Mouse (Mus musculus) G1E (cell line): Measurements from ENCODE around the gene Eif5a2. TPM values are rescaled to one million over a fixed set of nuclear protein-coding genes. Genes with fewer than 3 reads are reported as not detected.

Source experiments
- ATAC-seq: 2 replicates; pipeline ENCODE4 v1.8.0; 2016; ENCODE audit warnings: mild to moderate bottlenecking; ENCODE audit not compliant: insufficient number of reproducible peaks, poor library complexity, low FRiP score, severe bottlenecking; ENCODE audit errors: extremely low read depth
- DNase-seq: peaks from one replicate; pipeline ENCODE4 v3.0.0; 2012; ENCODE audit warnings: low spot score
- H3K27me3 ChIP-seq: 2 replicates; pipeline ENCODE4 v1.6.1; 2012; ENCODE audit warnings: mild to moderate bottlenecking, low read length, inconsistent platforms; ENCODE audit not compliant: insufficient read depth
- H3K36me3 ChIP-seq: replicated peaks from 2 replicates; pipeline ENCODE3; 2012; ENCODE audit warnings: mild to moderate bottlenecking, inconsistent platforms
- H3K4me1 ChIP-seq: 2 replicates; pipeline ENCODE4 v1.6.1; 2012; ENCODE audit warnings: low read depth, low read length, inconsistent platforms, mixed read lengths; ENCODE audit not compliant: insufficient read depth
- H3K4me3 ChIP-seq: 2 replicates; pipeline ENCODE4 v1.5.1; 2012; ENCODE audit warnings: low read depth, mild to moderate bottlenecking, inconsistent platforms, low read length, moderate library complexity, mixed read lengths
- H3K9me3 ChIP-seq: replicated peaks from 2 replicates; pipeline ENCODE4 v1.6.1; 2012; ENCODE audit warnings: inconsistent platforms
- CTCF ChIP-seq: IDR thresholded peaks from 2 replicates; pipeline ENCODE4 v1.5.1; 2012; ENCODE audit warnings: low read depth, low read length, inconsistent platforms, mixed read lengths
- GATA1 ChIP-seq: IDR thresholded peaks from 2 replicates; pipeline ENCODE4 v1.6.1; 2012; ENCODE audit warnings: borderline replicate concordance, low read length, inconsistent platforms, mixed read lengths
- GATA2 ChIP-seq: IDR thresholded peaks from 2 replicates; pipeline ENCODE4 v1.6.1; 2012; ENCODE audit warnings: low read depth, low read length, inconsistent platforms, borderline replicate concordance
- POLR2AphosphoS5 ChIP-seq: IDR thresholded peaks from 2 replicates; pipeline ENCODE4 v1.6.1; 2012; ENCODE audit warnings: low read depth, low read length, inconsistent platforms; ENCODE audit not compliant: insufficient replicate concordance
- TAL1 ChIP-seq: conservative IDR thresholded peaks from 2 replicates; pipeline ENCODE4 v1.6.1; 2012; ENCODE audit warnings: low read depth, low read length, inconsistent platforms, mixed read lengths
- polyA plus RNA-seq: library from polyadenylated mRNA; stranded (reverse); fragments of >175 nt; gene quantifications from 2 replicates; pipeline ENCODE4 v1.2.3, GENCODE M21; 2012
- total RNA-seq, 2 experiments: library from RNA; stranded (forward) in 1 of 2; stranded (reverse) in 1 of 2; fragments of 200-1000 nt in 1 of 2; fragments of >200 nt in 1 of 2; fragmentation: Nextera tagmentation in 1 of 2; gene quantifications; 2 replicates each; pipeline ENCODE4 v1.2.3; 2014 to 2017

Gene Eif5a2
- total and polyA plus RNA-seq, 3 experiments: 2.2 to 56.1 (median 37.7) TPM

DNA sequence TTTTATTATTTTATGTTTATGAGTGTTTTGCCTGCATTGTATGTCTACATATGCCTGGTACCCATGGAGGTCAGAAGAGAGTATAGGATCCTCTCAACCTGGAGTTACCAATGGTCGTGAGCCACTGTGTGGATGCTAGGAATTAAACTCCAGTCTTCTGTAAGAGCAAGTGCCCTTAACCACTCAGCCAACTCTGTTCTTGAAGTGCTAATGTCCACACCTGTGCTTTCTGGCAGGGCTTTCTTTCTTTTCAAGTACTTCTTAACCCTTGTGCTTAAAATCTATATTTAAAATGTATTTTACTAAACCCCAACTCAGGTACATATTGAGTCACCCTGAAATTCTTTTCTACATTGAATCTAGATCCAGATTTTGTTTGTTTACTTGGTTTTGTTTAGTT lies 45.2 kb downstream of the Eif5a2 start:
- no peak for ATAC-seq
- Histone ChIP-seq H3K4me1 (no peaks in the 10 kb centered on the region; the same call in 1 of the 2 replicates), H3K4me3 (no peak overlapping the region), H3K9me3 (no peaks in the 10 kb centered on the region), H3K27me3 (peaks cover 12% of the 10 kb centered on the region), H3K36me3 (no peaks in the 10 kb centered on the region)
- no peak for TF ChIP-seq GATA1
- no peak for TF ChIP-seq GATA2
- TF ChIP-seq CTCF: no peak
- DNase-seq: no peak

GRCm38 (mm10) chr3:28827605-28828004 lies 46.5 kb downstream of the Eif5a2 start:
- no peaks in the 10 kb centered on the region for H3K36me3 ChIP-seq
- ATAC-seq (no peak), DNase-seq (no peak)
- H3K4me1 ChIP-seq: no peaks in the 10 kb centered on the region; the same call in 1 of the 2 replicates
- H3K9me3 ChIP-seq: no peaks in the 10 kb centered on the region
- no peak for TF ChIP-seq GATA2
- no peak for TF ChIP-seq GATA1
- TF ChIP-seq CTCF: no peak
- TF ChIP-seq TAL1: no peak
- TF ChIP-seq POLR2AphosphoS5: no peak
- peaks cover 12% of the 10 kb centered on the region for H3K27me3 ChIP-seq
- no peak overlapping the region for H3K4me3 ChIP-seq

GRCm38 (mm10) chr3:28829454-28829853 lies 48.4 kb downstream of the Eif5a2 start:
- Histone ChIP-seq H3K27me3 (peaks cover 7% of the 10 kb centered on the region), H3K4me3 (no peak overlapping the region), H3K9me3 (no peaks in the 10 kb centered on the region), H3K4me1 (no peaks in the 10 kb centered on the region; the same call in 1 of the 2 replicates), H3K36me3 (no peaks in the 10 kb centered on the region)
- TF ChIP-seq TAL1 (no peak), CTCF (no peak), GATA2 (no peak), POLR2AphosphoS5 (no peak), GATA1 (no peak)
- ATAC-seq (no peak), DNase-seq (no peak)

DNA sequence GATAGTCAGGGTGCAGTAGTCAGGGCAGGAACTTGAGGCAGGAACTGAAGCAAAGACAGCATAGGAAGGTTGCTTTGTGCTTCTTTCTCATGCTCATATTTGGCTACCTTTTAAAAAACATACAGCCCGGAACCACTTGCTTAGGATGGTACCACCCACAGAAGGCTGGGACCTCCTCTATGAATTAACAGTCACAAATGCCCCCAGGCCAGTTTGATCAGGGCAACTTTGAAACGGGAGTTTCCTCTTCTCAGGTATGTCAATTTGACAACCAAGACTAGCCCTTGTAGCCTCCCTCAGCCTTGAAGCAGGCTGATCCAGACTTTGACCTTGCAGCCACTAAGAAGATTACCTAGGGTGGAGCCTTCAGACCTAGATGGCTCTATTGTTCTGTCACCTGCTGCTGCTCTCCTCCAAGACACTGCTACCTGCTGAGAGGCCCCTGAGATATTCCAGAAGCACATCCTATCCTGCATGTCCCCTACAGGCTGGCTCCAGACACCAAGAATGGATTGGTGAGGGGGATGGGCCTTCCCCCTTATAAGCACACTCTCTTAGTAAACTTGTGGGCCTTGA lies 55.8 kb downstream of the Eif5a2 start:
- Histone ChIP-seq H3K9me3 (no peaks in the 10 kb centered on the region), H3K4me3 (no peak overlapping the region), H3K36me3 (no peaks in the 10 kb centered on the region), H3K4me1 (no peaks in the 10 kb centered on the region; the same call in 1 of the 2 replicates), H3K27me3 (no peaks in the 10 kb centered on the region)
- DNase-seq (no peak), ATAC-seq (no peak)
- TF ChIP-seq POLR2AphosphoS5: no peak

DNA sequence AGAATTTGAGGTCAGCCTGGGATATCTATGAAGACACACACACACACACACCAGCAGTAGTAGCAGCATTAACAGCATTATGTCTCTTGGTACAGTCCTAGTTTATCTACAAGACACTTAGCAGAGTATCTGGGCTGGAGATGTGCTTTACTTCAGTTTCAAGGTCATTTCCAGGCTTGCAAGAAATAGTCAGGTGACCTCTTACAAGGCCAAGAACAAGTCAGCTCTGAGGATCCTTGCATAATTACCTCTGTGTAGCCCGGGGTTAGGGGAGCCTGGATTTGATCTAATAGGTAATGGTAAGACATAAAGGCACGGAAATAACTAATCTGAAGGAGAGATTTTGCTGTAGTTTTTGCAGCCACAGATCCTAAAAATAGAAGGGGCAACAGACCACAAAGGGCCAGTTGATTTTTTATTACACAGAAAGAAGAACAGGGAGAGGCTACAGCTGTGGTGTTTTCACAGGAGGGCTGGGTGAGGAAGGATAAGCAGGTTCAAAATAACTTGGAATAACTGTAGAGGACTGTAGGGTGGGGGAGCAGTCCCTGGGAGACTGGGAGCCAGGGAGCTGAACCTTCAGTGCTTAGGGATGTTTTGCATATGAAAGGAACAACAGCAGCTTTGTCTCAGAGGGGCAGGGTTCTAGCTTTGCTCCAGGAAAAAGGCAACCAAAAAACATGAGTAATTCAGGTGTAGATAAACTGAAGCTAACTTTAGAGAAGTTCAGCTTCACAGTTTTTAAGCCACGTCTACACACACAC lies 61.0 kb downstream of the Eif5a2 start:
- ATAC-seq (no peak), DNase-seq (no peak)
- H3K4me3 ChIP-seq: no peak overlapping the region
- H3K9me3 ChIP-seq: no peaks in the 10 kb centered on the region
- no peak for TF ChIP-seq CTCF
- no peak for TF ChIP-seq GATA1
- TF ChIP-seq GATA2: no peak
- no peaks in the 10 kb centered on the region for H3K27me3 ChIP-seq
- H3K4me1 ChIP-seq: no peaks in the 10 kb centered on the region
- no peaks in the 10 kb centered on the region for H3K36me3 ChIP-seq

DNA sequence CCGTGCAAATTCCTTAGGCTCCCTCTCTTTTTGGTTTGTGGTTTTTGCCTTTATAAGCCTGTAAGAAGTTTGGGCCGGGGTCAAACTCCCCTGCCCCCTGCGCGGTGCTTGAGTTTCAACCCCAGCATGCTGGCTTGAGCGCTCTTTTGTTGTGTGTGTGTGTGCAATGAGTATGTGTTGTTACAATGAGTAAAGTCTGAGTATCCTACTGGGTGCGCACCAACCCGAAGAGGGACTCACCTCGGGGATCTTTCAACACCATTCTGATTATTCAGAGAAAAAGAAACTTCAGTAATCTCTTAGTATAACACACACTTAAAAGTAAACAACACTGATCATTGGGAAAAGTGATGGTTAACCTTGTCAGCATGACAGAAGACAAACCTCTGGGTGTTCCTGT lies 62.2 kb downstream of the Eif5a2 start:
- DNase-seq: no peak
- Histone ChIP-seq H3K4me1 (no peaks in the 10 kb centered on the region), H3K9me3 (no peaks in the 10 kb centered on the region), H3K36me3 (no peaks in the 10 kb centered on the region), H3K4me3 (no peak overlapping the region), H3K27me3 (no peaks in the 10 kb centered on the region)
- TF ChIP-seq TAL1: no peak
- TF ChIP-seq GATA2: no peak
- TF ChIP-seq CTCF: no peak
- TF ChIP-seq GATA1: no peak
- no peak for TF ChIP-seq POLR2AphosphoS5
- no peak for ATAC-seq

GRCm38 (mm10) chr3:28847115-28847514 lies 66.0 kb downstream of the Eif5a2 start:
- Histone ChIP-seq H3K36me3 (no peaks in the 10 kb centered on the region), H3K9me3 (no peaks in the 10 kb centered on the region), H3K4me3 (no peak overlapping the region), H3K27me3 (no peaks in the 10 kb centered on the region), H3K4me1 (no peaks in the 10 kb centered on the region)
- no peak for ATAC-seq
- no peak for TF ChIP-seq GATA2
- no peak for TF ChIP-seq GATA1
- TF ChIP-seq CTCF: no peak
- TF ChIP-seq TAL1: no peak
- TF ChIP-seq POLR2AphosphoS5: no peak
- no peak for DNase-seq

Other genes with a start within 250 kb of the Eif5a2 start
- gene Slc2a2, start 83.4 kb upstream of the Eif5a2 start, total RNA-seq (2014; fragmentation: Nextera tagmentation): 7.1 and 7.9 TPM in 2 replicates
- gene Slc2a2, start 83.4 kb upstream of the Eif5a2 start, total RNA-seq (2017): 1.3 and 1.5 TPM in 2 replicates
- 0.12 and 0.24 TPM in 2 replicates for gene Slc2a2, start 83.4 kb upstream of the Eif5a2 start, polyA plus RNA-seq
- gene Rpl22l1, start 24.2 kb downstream of the Eif5a2 start, total RNA-seq (2014; fragmentation: Nextera tagmentation): 114 and 119 TPM in 2 replicates
- gene Rpl22l1, start 24.2 kb downstream of the Eif5a2 start, total RNA-seq (2017): 465 and 524 TPM in 2 replicates
- 16.7 and 20.6 TPM in 2 replicates for gene Rpl22l1, start 24.2 kb downstream of the Eif5a2 start, polyA plus RNA-seq
- gene Gm1527, start 111.3 kb downstream of the Eif5a2 start, total RNA-seq (2014; fragmentation: Nextera tagmentation): not detected in 2 replicates
- not detected in 2 replicates for gene Gm1527, start 111.3 kb downstream of the Eif5a2 start, total RNA-seq (2017)
- not detected in 2 replicates for gene Gm1527, start 111.3 kb downstream of the Eif5a2 start, polyA plus RNA-seq